Mouse (Mus musculus): ENCODE results near the gene Gm26920. TPM values are rescaled to one million over a fixed set of nuclear protein-coding genes. Genes with fewer than 3 reads are reported as not detected.

Gene Gm26920
- polyA plus RNA-seq, 1 experiment from 2014 or later = 3.3 TPM

DNA sequence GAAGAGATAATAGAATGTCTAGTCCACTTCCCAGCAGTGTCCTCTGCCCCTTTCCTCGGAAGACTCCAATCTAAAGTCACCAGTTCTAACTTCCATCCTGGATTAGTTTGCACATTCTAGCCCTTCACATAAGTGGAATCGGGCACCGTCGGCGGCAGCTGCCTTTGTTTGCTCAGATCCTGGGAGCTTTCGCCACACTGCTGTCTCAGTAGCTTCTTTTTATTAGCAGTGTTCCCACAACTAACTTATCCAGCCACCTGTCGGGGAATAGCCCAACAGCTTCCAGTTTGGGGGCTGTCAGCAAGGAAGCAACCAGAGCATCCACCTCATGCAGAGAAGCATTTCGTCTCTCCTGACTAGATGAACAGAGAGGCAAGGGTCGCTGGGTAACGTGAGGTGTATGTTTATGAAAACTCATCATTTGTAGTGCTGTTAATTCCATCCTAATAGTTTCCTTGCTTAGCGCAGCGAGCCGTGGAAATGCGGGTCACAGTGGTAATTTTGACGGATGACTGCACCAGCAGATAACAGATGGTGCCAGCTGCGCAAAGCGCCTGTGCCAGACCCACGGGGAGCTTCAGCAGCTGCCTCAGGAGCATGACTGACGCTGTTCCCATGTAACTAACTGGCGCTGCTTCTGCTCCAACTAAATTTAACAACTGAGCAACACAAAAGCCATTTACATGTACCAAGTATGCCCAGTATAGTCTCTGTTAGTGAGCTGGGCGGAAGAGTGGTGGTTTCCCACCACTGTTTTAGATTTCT lies 80.7 kb downstream of the Gm26920 start:
- Histone ChIP-seq H3K27me3 (ENCODE audit: low read depth, poor library complexity, severe bottlenecking) (no peaks in the 10 kb centered on the region), H3K36me3 (peaks cover 93% of the 10 kb centered on the region), H3K27ac (no peak overlapping the region), H3K9me3 (replicated peaks) (no peaks in the 10 kb centered on the region), H3K4me3 (no peak overlapping the region), H3K4me1 (peaks cover 6% of the 10 kb centered on the region)
- no peak for DNase-seq (ENCODE audit: low spot score)
- 82% methylated on average over 21 of the region's 21 CpGs for WGBS

DNA sequence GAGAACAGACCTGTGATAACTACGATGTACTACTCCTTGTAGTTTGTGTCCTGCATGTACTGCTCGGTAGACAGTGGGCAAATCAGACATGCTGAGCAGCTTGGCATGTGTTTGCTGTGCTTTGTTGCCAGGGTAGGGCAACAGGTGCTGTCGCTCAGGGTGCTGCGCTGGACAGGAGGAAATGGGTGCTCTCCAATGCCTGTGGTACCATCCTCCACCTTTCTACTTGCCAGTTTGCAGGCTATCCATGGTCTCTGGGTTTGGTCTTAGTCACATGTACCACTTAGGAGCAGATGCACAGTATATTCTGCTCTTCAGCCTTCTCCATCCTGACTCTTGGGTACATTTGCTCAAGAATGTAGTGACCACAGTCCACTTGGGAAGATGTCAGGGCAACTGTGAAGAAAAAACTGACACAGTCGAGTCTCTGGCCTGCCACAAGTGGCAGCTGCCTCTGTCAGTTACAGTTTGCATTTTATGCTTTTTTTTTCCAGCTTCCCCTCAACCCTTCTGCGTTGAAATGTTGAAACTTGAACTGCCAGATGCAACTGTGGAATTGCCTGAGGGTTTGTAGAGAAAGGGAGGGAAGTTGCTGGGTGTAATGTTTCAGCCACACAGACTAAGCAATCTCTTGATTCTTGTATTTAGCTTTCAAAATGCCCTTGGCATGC lies 82.1 kb downstream of the Gm26920 start:
- DNase-seq (ENCODE audit: low spot score) = no peak

DNA sequence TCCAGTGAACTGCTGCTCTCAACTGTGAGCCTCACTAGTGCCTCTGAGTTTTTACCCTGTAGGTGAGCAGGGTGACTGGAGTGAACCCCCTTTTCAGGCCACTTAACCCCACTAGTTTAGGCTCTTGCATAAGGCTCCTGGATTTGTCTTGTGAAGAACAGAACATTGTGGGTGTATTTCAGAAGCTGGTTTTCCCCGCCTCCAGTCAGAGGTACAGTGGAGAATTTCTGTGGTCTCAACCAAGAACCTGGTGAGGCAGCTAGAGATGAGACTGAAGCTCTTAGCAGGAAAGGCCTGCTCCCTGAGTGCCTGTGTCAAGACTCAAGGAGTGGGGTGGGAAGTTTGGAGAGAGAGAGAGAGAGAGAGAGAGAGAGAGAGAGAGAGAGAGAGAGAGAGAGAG lies 82.6 kb downstream of the Gm26920 start:
- WGBS = 80% methylated on average over 1 of the region's 1 CpGs
- Histone ChIP-seq H3K36me3 (peaks cover 93% of the 10 kb centered on the region), H3K27ac (peak overlapping the region; percentile 46; the same call in 1 of the 2 replicates), H3K4me1 (peaks cover 6% of the 10 kb centered on the region), H3K27me3 (ENCODE audit: low read depth, poor library complexity, severe bottlenecking) (no peaks in the 10 kb centered on the region), H3K4me3 (no peak overlapping the region), H3K9me3 (replicated peaks) (no peaks in the 10 kb centered on the region)
- DNase-seq (ENCODE audit: low spot score) = no peak

More for the DNA sequence above, 82.1 kb downstream of the Gm26920 start:
- Histone ChIP-seq H3K36me3 (peaks cover 93% of the 10 kb centered on the region), H3K4me1 (peaks cover 6% of the 10 kb centered on the region), H3K9me3 (replicated peaks) (no peaks in the 10 kb centered on the region), H3K27ac (peak overlapping the region; percentile 46; the same call in 1 of the 2 replicates), H3K27me3 (ENCODE audit: low read depth, poor library complexity, severe bottlenecking) (no peaks in the 10 kb centered on the region), H3K4me3 (no peak overlapping the region)
- WGBS = 88% methylated on average over 6 of the region's 6 CpGs

Small RNA genes lying within 50 kb of the gene (microRNA-seq; reads per million reads assigned to microRNA genes)
- not detected for gene Gm23368

Other genes with a start within 250 kb of the Gm26920 start
- 8.5 and 8.7 TPM in 2 replicates for gene Zfp940, start 236.7 kb downstream of the Gm26920 start, polyA plus RNA-seq (2016; fragmentation: Nextera tagmentation; extraction: Ambion mirVana)
- gene Zfp420, start 230.4 kb downstream of the Gm26920 start, polyA plus RNA-seq (2016; fragmentation: Nextera tagmentation; extraction: Ambion mirVana) = 7.2 and 10.6 TPM in 2 replicates
- 10.4 and 11.9 TPM in 2 replicates for gene Zfp27, start 183.8 kb downstream of the Gm26920 start, polyA plus RNA-seq (2016; fragmentation: Nextera tagmentation; extraction: Ambion mirVana)
- 3.4 and 4.7 TPM in 2 replicates for gene Zfp383, start 182.2 kb downstream of the Gm26920 start, polyA plus RNA-seq (2016; fragmentation: Nextera tagmentation; extraction: Ambion mirVana)
- gene Zfp74, start 136.3 kb downstream of the Gm26920 start, polyA plus RNA-seq (2016; fragmentation: Nextera tagmentation; extraction: Ambion mirVana) = 11.5 and 15.9 TPM in 2 replicates
- 35.6 and 37.3 TPM in 2 replicates for gene Zfp568, start 106.5 kb downstream of the Gm26920 start, polyA plus RNA-seq (2016; fragmentation: Nextera tagmentation; extraction: Ambion mirVana)
- 2.5 and 3.6 TPM in 2 replicates for gene Zfp14, start 39.0 kb downstream of the Gm26920 start, polyA plus RNA-seq (2016; fragmentation: Nextera tagmentation; extraction: Ambion mirVana)
- 4.4 and 5.3 TPM in 2 replicates for gene Zfp82, start 17.5 kb downstream of the Gm26920 start, polyA plus RNA-seq (2016; fragmentation: Nextera tagmentation; extraction: Ambion mirVana)
- 20.5 and 23.6 TPM in 2 replicates for gene Zfp566, start 117 bp upstream of the Gm26920 start, polyA plus RNA-seq (2016; fragmentation: Nextera tagmentation; extraction: Ambion mirVana)
- gene Zfp260, start 4.4 kb upstream of the Gm26920 start, polyA plus RNA-seq (2016; fragmentation: Nextera tagmentation; extraction: Ambion mirVana) = 107 and 129 TPM in 2 replicates
- gene Zfp382, start 31.5 kb upstream of the Gm26920 start, polyA plus RNA-seq (2016; fragmentation: Nextera tagmentation; extraction: Ambion mirVana) = 7.9 and 10.3 TPM in 2 replicates
- gene Zfp146, start 79.3 kb upstream of the Gm26920 start, polyA plus RNA-seq (2016; fragmentation: Nextera tagmentation; extraction: Ambion mirVana) = 14.8 and 19.6 TPM in 2 replicates
- 1.4 and 1.8 TPM in 2 replicates for gene Cox7a1, start 93.7 kb upstream of the Gm26920 start, polyA plus RNA-seq (2016; fragmentation: Nextera tagmentation; extraction: Ambion mirVana)
- gene Capns1, start 108.4 kb upstream of the Gm26920 start, polyA plus RNA-seq (2016; fragmentation: Nextera tagmentation; extraction: Ambion mirVana) = 57.6 and 66.5 TPM in 2 replicates
- gene Polr2i, start 141.5 kb upstream of the Gm26920 start, polyA plus RNA-seq (2016; fragmentation: Nextera tagmentation; extraction: Ambion mirVana) = 170 and 175 TPM in 2 replicates
- 261 and 262 TPM in 2 replicates for gene Tbcb, start 141.9 kb upstream of the Gm26920 start, polyA plus RNA-seq (2016; fragmentation: Nextera tagmentation; extraction: Ambion mirVana)
- gene Ovol3, start 145.3 kb upstream of the Gm26920 start, polyA plus RNA-seq (2016; fragmentation: Nextera tagmentation; extraction: Ambion mirVana) = not detected in 2 replicates
- 0.15 and 0.25 TPM in 2 replicates for gene Thap8, start 189.7 kb upstream of the Gm26920 start, polyA plus RNA-seq (2016; fragmentation: Nextera tagmentation; extraction: Ambion mirVana)
- gene Wdr62, start 190.0 kb upstream of the Gm26920 start, polyA plus RNA-seq (2016; fragmentation: Nextera tagmentation; extraction: Ambion mirVana) = 15.1 and 15.5 TPM in 2 replicates
- 37.8 and 51.7 TPM in 2 replicates for gene Clip3, start 201.3 kb upstream of the Gm26920 start, polyA plus RNA-seq (2016; fragmentation: Nextera tagmentation; extraction: Ambion mirVana)
- 93.3 and 107 TPM in 2 replicates for gene Alkbh6, start 218.3 kb upstream of the Gm26920 start, polyA plus RNA-seq (2016; fragmentation: Nextera tagmentation; extraction: Ambion mirVana)
- 52.9 and 92.3 TPM in 2 replicates for gene Syne4, start 224.4 kb upstream of the Gm26920 start, polyA plus RNA-seq (2016; fragmentation: Nextera tagmentation; extraction: Ambion mirVana)
- gene E130208F15Rik, start 231.3 kb upstream of the Gm26920 start, polyA plus RNA-seq (2016; fragmentation: Nextera tagmentation; extraction: Ambion mirVana) = 2.1 and 4.2 TPM in 2 replicates
- gene Sdhaf1, start 233.5 kb upstream of the Gm26920 start, polyA plus RNA-seq (2016; fragmentation: Nextera tagmentation; extraction: Ambion mirVana) = 18.3 and 18.4 TPM in 2 replicates